Mouse (Mus musculus): ENCODE data around the gene Abcb6. TPM values are rescaled to one million over a fixed set of nuclear protein-coding genes. Genes with fewer than 3 reads are reported as not detected.

The Abcb6 gene
- 31.6 and 32.7 TPM in 2 replicates for polyA plus RNA-seq (2012; rRNA removed)

DNA sequence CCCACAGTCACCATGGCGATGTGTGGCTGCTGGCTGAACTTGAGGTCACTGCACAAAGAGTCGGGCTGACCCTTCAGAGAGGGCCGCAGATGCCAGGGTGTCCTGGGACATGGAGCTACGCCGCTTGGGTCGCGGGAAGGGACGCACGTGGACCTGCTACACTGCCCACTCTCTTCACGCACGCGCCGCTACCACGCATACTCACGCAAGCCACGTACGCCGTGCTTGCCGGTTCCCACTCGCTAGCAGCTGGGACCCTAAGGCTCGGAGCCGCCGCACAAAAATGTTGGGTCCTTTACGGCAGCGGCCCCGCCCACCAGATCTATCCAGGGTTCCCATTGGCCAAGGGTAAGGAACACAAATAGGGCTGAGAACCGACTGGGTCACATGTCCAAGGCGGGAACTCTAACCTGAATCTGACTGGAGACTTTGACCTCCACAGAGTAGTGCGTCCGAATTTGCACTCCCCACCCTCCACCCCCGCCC is at the start of gene Abcb6:
Gene Abcb6 (minus strand): TSS at position 288 of the 486 bp plus-strand sequence.

DNA sequence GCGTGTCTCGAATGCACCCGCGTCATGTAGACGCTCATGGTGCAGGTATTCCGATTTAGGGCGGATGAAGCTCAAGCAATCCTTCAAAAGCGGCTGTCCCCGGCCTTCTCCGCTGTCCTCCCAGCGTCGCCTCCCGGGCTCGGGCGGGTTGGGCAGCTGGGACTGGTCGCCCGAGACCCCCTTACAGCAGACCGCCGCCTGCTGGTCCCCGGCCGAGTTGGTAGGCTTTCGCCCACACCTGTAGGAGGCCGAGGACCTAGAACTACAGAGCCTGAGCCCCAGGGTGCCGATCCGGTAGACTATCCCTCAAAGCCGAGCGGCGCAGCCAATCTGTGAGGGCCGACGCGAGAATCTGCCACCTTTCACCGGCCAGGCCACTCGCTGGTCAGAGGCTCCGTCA is 39.3 kb upstream of the Abcb6 start, which contains the start of gene Tuba4a:
Gene Tuba4a (minus strand): TSS at position 335 of the 400 bp plus-strand sequence.

DNA sequence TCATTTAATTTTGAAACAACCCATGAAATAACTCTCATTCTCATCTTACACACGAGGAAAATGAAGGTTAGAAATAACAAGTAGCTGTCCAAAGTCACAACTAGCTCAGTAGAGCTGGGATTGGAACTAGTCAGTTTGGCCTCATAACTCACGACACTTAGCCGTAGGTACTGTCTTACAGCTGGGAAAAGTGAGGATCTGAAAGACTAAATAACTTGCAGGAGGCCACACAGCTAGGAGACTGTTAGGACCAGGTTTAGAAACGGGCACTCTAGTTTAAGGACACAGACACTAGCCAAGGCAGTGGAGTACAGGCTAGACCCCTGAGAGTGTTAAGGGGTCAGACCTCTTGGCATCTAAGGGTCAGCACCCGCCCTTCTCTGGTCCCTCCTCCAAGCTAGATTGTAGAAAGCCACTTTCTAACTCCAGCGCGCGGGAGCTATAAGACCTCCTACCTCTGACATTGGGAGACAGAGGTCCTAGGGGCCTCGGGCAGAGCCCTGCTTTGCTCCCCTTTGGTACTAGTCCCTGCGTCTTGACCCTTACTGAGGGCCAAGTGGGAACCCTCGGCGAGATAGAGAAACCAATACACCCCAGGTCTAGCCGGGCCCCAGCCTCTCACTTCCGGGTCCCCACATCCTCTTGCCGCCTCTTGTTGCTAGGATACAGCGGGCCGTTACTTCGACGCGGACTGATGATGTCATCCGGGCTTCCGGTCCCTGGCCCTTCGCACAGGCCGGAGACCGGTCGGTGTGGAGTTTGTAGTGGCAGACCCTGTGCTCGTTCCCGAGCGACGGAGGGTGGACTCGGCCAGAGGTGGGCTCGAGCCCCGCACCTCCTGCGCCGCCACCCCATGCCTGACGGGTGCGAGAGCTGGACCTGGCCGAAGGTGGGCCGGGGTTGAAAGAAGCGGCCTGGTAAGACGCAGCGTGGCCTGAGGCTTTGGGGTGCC is 30.2 kb upstream of the Abcb6 start, which contains the start of the genes Glb1l and Stk16:
Gene Glb1l (minus strand): TSS at position 678 of the 952 bp plus-strand sequence.
Gene Stk16 (plus strand): TSS at position 703 of the 952 bp plus-strand sequence.

DNA sequence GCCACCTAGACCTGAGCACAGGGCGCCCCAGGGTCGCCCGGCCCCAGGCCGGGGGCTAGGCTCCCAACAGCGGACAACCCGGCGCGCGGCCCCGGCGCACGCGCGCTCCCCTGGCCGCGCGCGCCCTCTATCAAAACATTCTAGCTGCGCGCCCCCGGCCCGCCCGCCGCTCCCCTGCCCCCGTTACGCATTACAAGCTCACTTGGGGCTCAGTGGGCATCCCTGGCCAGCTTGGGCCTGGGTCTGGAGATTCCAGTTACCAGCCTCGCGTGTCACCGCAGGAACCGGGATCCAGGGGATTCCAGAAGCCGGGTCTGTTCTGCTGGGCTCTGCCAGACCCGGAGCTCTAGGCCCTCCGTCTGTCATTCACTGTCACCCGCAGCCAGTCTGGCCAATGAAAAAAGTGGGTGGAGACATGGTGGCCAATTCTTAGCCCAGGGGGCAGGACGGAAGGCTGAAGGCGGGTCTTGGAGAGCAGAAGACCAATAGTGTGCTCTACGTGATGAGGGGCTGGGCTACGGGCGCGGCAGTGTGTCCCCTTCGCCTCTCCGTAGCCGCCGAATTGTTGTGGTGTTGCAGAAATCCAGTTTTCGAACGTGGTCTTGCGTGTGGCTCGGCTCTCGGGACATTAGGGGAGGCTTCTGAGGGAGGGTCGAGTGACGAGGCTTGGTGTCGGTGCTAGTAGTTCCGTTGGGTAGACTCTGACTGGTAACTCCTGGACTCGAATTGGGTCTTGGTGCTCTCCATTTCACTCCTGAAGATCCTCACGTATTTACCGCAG is 11.6 kb upstream of the Abcb6 start, which contains the start of the genes Ankzf1 and Atg9a:
Gene Ankzf1 (plus strand): TSS at position 530 of the 781 bp plus-strand sequence.
Gene Atg9a (minus strand): TSS at position 575 of the 781 bp plus-strand sequence.

DNA sequence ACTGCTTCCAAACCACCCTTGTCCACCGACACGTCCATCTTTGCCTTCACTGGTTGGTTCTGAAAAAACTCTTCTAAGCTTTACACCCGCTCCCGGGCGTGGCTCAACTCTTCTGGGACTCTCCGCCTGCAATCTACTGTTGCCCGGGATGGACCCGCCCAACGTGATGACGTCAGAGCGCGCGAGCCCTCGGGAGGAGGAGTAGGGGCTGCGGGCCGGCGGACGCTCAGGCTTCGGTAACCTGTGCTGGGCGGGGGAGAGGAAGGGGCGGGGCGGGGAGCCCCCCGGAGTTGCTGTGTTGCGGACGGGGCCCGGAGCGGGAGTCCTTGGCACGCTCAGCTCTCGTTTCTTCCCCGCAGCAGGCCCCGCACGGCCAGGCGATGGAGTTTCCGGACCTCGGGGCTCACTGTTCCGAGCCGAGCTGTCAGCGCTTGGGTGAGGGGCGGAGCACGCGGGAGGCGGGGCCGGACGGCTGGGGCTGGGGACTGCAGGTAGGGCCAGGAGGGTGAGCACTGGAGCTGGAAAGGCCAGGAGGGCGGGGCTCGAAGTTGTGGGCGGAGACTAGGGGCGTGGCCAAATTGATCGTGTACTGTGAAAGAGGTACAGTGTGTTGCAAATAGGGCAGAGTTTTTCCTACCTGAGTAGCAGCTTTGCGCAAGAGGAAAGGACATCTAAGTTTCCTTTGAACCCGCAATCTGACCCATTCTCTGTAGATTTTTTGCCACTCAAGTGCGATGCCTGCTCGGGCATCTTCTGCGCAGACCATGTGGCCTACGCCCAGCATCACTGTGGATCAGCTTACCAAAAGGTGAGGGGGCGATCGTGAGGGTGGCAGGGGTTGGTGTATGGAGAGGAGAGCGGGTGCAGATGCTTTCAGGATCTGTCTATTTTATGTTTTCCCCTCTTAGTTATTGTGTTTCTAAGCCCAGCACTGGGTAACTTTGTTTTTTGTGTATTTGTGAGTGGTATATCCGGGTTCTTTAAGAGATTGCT is 11.4 kb downstream of the Abcb6 start, which contains the start of gene Zfand2b:
Gene Zfand2b (plus strand): TSS at position 175 of the 993 bp plus-strand sequence.

DNA sequence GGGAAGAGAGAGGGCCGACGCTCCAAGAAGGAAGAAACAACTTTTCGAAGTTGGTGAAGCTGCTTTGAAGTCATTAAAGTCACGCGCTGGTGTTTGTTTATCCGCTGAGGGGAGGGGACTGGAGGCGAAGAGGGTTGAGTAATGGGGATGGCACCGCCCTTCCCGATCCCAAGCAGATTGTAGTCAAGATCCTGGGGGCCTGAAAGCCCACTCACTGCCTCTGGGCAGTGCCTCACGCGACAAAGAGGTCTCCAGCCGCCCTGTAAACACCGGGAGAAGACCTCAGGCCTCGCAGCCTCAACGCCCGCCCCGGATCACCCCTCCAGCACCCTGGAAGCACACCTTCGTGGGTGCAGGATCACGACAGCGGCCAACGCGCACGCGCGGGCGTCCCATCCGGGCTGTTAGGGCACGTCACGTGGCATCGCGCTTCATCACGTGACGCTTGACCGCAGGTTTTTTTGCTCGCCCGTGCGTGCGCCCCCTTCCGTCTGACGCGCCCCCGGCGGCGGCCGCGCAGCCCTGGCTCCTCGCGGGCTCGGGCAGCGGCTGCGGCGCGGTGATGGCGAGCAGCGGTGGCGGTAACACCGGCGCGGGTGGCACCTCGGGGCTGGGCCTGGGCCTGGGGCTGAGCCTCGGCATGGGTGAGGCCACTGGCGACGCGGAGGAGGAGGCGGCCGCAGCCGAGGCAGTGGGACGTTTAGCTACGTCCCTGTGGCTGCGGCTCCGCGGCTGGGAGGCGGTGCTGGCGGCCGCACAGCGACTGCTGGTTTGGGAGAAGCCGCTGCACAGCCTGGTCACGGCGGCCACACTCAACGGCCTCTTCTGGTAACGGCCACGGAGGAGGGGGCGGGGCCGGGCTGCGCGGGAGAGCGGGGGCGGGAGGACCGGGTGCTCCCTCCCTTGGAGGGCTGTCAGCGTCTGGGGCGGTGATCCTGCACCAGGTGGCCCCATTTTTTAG is 37.6 kb downstream of the Abcb6 start, which contains the start of the genes Cnppd1 and Retreg2:
Gene Cnppd1 (minus strand): TSS at position 411 of the 961 bp plus-strand sequence.
Gene Retreg2 (plus strand): TSS at position 478 of the 961 bp plus-strand sequence.

DNA sequence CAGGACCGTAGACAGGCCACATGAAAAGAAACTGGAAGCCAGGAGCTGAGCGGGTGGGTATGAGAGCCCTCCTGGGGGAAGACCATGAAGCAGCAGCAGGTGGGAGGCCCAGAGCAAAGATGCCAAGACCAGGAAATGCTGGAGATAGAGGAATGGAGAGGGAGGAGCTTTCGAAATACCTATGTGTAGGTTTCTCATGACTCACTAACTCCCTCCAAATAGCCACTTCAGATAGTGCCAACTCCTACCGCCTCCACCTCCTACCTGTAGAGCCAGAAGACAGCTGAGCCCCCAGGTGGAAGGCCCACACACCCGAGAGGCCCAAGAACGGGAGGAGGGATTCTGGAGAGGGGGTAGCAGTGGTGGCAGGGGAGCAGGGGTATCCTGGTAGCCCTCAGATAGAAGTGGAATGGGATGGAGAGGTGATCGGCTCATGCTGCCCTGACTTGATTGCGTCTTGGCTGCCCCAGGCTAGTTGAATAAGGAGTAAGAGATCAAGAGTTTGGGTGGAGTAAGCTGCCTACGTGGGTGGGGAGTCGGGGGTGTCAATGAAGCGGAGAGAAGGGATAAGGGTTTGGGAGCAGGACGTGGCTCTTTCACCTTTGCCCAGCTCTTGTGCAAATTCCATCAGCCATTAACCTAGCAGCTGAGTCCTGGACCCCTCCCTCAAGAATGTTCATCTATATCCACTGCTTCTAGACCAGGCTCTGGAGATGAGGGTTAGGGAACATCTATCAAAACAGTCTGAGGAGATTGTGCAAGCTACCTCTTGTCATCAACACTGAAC is 46.6 kb downstream of the Abcb6 start, which contains the start of gene Slc23a3:
Gene Slc23a3 (minus strand): TSS at position 470 of the 787 bp plus-strand sequence.

DNA sequence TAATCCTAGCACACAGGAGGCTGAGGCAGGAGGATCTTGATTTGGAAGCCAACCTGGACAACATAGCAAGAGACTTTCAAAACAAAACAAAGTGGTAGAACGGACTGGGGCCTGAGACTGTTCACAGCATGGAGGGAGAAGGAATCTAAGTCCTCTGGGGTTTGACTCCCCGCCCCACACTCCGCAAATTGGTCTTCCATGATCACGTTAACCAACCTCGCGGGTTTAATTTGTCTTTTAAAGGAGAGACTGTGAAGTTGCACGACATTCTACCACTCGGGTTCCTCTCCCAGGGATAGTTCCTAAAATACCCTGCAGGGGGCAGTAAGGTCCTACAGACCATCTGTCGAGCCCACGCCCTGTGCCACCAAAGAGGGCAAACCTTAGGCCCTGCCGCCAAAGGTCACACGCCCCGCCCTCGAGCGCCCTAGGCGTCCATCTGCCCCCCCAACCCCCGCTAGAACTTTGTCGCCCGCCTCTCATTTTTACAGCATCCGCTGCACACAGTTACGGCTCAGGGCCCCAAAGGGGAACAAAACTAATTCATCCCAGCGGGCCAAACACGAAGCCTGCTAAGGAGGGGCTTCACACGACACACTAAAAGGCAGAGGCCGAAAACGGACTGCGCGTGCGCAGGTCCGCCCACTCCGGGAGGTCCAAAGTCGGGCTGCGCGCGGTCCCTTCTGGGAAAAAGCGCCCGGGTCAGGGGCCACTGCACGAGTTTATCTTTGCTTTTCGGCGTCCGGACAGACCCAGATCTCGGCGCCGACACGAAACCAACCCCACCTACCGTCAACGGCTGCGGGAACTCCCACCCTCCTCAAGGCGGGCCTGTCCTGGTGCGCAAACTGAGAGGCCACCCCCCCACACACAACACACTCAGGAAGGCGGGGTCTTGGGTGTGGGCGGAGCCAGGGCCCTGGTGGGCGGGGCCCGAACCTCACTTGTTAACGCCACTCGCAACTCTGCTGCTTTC is 55.6 kb downstream of the Abcb6 start, which contains the start of gene Nhej1:
Gene Nhej1 (minus strand): TSS at position 855 of the 976 bp plus-strand sequence.

Other genes with a start within 250 kb of the Abcb6 start
- 3.0 and 3.1 TPM in 2 replicates for gene Cfap65, start 244.8 kb downstream of the Abcb6 start, polyA plus RNA-seq (2012; rRNA removed)
- 0.60 and 3.4 TPM in 2 replicates for gene Ihh, start 228.7 kb downstream of the Abcb6 start, polyA plus RNA-seq (2012; rRNA removed)
- 3.0 and 3.8 TPM in 2 replicates for gene Nhej1, start 55.2 kb downstream of the Abcb6 start, polyA plus RNA-seq (2012; rRNA removed)
- 0.06 and 0.15 TPM in 2 replicates for gene Slc23a3, start 46.5 kb downstream of the Abcb6 start, polyA plus RNA-seq (2012; rRNA removed)
- gene Cnppd1, start 37.7 kb downstream of the Abcb6 start, polyA plus RNA-seq (2012; rRNA removed) = 60.0 and 62.1 TPM in 2 replicates
- 139 and 143 TPM in 2 replicates for gene Retreg2, start 37.6 kb downstream of the Abcb6 start, polyA plus RNA-seq (2012; rRNA removed)
- 53.6 and 56.3 TPM in 2 replicates for gene Zfand2b, start 11.7 kb downstream of the Abcb6 start, polyA plus RNA-seq (2012; rRNA removed)
- 30.2 and 33.0 TPM in 2 replicates for gene Ankzf1, start 11.8 kb upstream of the Abcb6 start, polyA plus RNA-seq (2012; rRNA removed)
- gene Atg9a, start 11.8 kb upstream of the Abcb6 start, polyA plus RNA-seq (2012; rRNA removed) = 55.1 and 56.4 TPM in 2 replicates
- 40.1 and 40.9 TPM in 2 replicates for gene Glb1l, start 30.4 kb upstream of the Abcb6 start, polyA plus RNA-seq (2012; rRNA removed)
- 261 and 262 TPM in 2 replicates for gene Stk16, start 30.4 kb upstream of the Abcb6 start, polyA plus RNA-seq (2012; rRNA removed)
- 6.3 and 6.9 TPM in 2 replicates for gene Tuba4a, start 39.5 kb upstream of the Abcb6 start, polyA plus RNA-seq (2012; rRNA removed)
- gene A630095N17Rik, start 51.7 kb upstream of the Abcb6 start, polyA plus RNA-seq (2012; rRNA removed) = not detected in 2 replicates
- gene Dnajb2, start 56.0 kb upstream of the Abcb6 start, polyA plus RNA-seq (2012; rRNA removed) = 49.5 and 53.3 TPM in 2 replicates
- gene Ptprn, start 84.1 kb upstream of the Abcb6 start, polyA plus RNA-seq (2012; rRNA removed) = 36.6 and 47.6 TPM in 2 replicates
- 58.6 and 67.6 TPM in 2 replicates for gene Resp18, start 98.0 kb upstream of the Abcb6 start, polyA plus RNA-seq (2012; rRNA removed)
- gene Dnpep, start 137.6 kb upstream of the Abcb6 start, polyA plus RNA-seq (2012; rRNA removed) = 146 and 166 TPM in 2 replicates
- gene Des, start 179.9 kb upstream of the Abcb6 start, polyA plus RNA-seq (2012; rRNA removed) = 0.93 and 10.1 TPM in 2 replicates
- gene Speg, start 194.9 kb upstream of the Abcb6 start, polyA plus RNA-seq (2012; rRNA removed) = 41.4 and 54.7 TPM in 2 replicates